Comparison of ENCODE assay signal across 8 mouse cellular contexts in genomic region chr11:68623225-68623870, GRCm38 (mm10). TPM values are rescaled to one million over a fixed set of nuclear protein-coding genes. Genes with fewer than 3 reads are reported as not detected.
DNase-seq lines count a peak whose midpoint lies in the region; ATAC-seq and TF ChIP-seq lines count a peak whose summit lies in the region.

No protein-coding gene starts in this region.

- H3K9me3 ChIP-seq in heart, embryonic 13.5 days, result no peaks in the 10 kb centered on the region
- H3K9me3 ChIP-seq in liver, embryonic 12.5 days (replicated peaks), result no peaks in the 10 kb centered on the region
- H3K9me3 ChIP-seq in neural tube, embryonic 13.5 days, result no peaks in the 10 kb centered on the region

- no peaks in the 10 kb centered on the region; the same call in 1 of the 2 replicates for H3K36me3 ChIP-seq in heart, embryonic 13.5 days
- no peaks in the 10 kb centered on the region for H3K36me3 ChIP-seq in liver, embryonic 12.5 days
- no peaks in the 10 kb centered on the region for H3K36me3 ChIP-seq in neural tube, embryonic 13.5 days

- no peak overlapping the region for H3K4me3 ChIP-seq in lung, adult 2 months (replicated peaks; ENCODE audit: extremely low read depth, low read depth, low read length)
- peak overlapping the region; percentile 48 for H3K4me3 ChIP-seq in heart, embryonic 13.5 days
- peak overlapping the region; percentile 27 for H3K4me3 ChIP-seq in liver, embryonic 12.5 days
- H3K4me3 ChIP-seq in neural tube, embryonic 13.5 days, result peak overlapping the region; percentile 31

- peak overlapping the region; percentile 79 for H3K9ac ChIP-seq in heart, embryonic 13.5 days
- no peak overlapping the region for H3K9ac ChIP-seq in liver, embryonic 12.5 days
- H3K9ac ChIP-seq in neural tube, embryonic 13.5 days, result peak overlapping the region; percentile 17; the same call in 1 of the 2 replicates

- H3K4me2 ChIP-seq in heart, embryonic 13.5 days, result peak overlapping the region; percentile 66
- H3K4me2 ChIP-seq in liver, embryonic 12.5 days, result peak overlapping the region; percentile 53
- peak overlapping the region; percentile 54 for H3K4me2 ChIP-seq in neural tube, embryonic 13.5 days

- WGBS in lung, adult 2 months, result 5% methylated on average over 14 of the region's 14 CpGs
- 2% methylated on average over 14 of the region's 14 CpGs for WGBS in heart, embryonic 13.5 days
- 4% methylated on average over 14 of the region's 14 CpGs for WGBS in liver, embryonic 12.5 days (ENCODE audit: insufficient replicate concordance)
- 5% methylated on average over 14 of the region's 14 CpGs for WGBS in neural tube, embryonic 13.5 days

- H3K27me3 ChIP-seq in heart, embryonic 13.5 days (replicated peaks), result no peaks in the 10 kb centered on the region
- no peaks in the 10 kb centered on the region for H3K27me3 ChIP-seq in liver, embryonic 12.5 days (replicated peaks)
- H3K27me3 ChIP-seq in neural tube, embryonic 13.5 days, result no peaks in the 10 kb centered on the region

- peak; percentile 47 to 59 for DNase-seq in lung, adult 18-20 months
- no peak for DNase-seq in lung, adult 2 months
- peak; percentile 77 for DNase-seq in embryo, embryonic 9.5 days (ENCODE audit: extremely low spot score)
- DNase-seq in kidney, postnatal 36 days, result peak; percentile 31 to 48
- peak; percentile 74 to 76 for DNase-seq in urinary bladder, postnatal 4 days (ENCODE audit: low spot score in 2 of 2)

- TF ChIP-seq POLR2A in lung, adult 2 months (IDR thresholded peaks at IDR 0.05; ENCODE audit: borderline replicate concordance, extremely low read depth, low read depth, low read length), result no peak

- H3K27ac ChIP-seq in heart, embryonic 13.5 days (replicated peaks), result peak overlapping the region; percentile 91
- H3K27ac ChIP-seq in liver, embryonic 12.5 days, result no peak overlapping the region
- no peak overlapping the region for H3K27ac ChIP-seq in neural tube, embryonic 13.5 days (replicated peaks)

- no peak for TF ChIP-seq CTCF in lung, adult 2 months (IDR thresholded peaks at IDR 0.05; ENCODE audit: insufficient read depth, low read length)

- ATAC-seq in heart, embryonic 13.5 days (ENCODE audit: extremely low read depth, insufficient number of reproducible peaks, low FRiP score, low TSS enrichment), result peak; percentile 81
- ATAC-seq in liver, embryonic 12.5 days, result peak; percentile 70
- peak; percentile 81 for ATAC-seq in neural tube, embryonic 13.5 days (ENCODE audit: low read depth)

- H3K4me1 ChIP-seq in lung, adult 2 months (ENCODE audit: control insufficient read depth, insufficient read depth, low read length), result peaks cover 5% of the 10 kb centered on the region
- H3K4me1 ChIP-seq in heart, embryonic 13.5 days, result peaks cover 29% of the 10 kb centered on the region
- H3K4me1 ChIP-seq in liver, embryonic 12.5 days, result 0 out of 2 replicates have a peak, but pooled peaks cover 10% of the 10 kb centered on the region
- H3K4me1 ChIP-seq in neural tube, embryonic 13.5 days (replicated peaks), result peaks cover 19% of the 10 kb centered on the region

RNA-seq across cellular contexts. Expression of gene Ccdc42, which starts 36.5 kb away (rescaled TPM):
- polyA plus RNA-seq in lung, adult 2 months (2012; rRNA removed), result 5.0 and 8.5 TPM in 2 replicates
- 1.6 and 1.7 TPM in 2 replicates for polyA plus RNA-seq in heart, embryonic 13.5 days (2015; fragmentation: Nextera tagmentation; extraction: Ambion mirVana)
- 0.15 TPM in 1 of 2 replicates, not detected in the other for polyA plus RNA-seq in liver, embryonic 12.5 days (2016; fragmentation: Nextera tagmentation; extraction: Ambion mirVana)
- polyA plus RNA-seq in neural tube, embryonic 13.5 days (2015; fragmentation: Nextera tagmentation; extraction: Ambion mirVana), result 0.20 and 0.32 TPM in 2 replicates
